Comparison of ENCODE assay signal across 13 mouse cellular contexts in genomic region chr16:8008966-8009365, GRCm38 (mm10).
DNase-seq lines count a peak whose midpoint lies in the region; ATAC-seq and TF ChIP-seq lines count a peak whose summit lies in the region.
"Had no signal": no experiment of that assay in that cellular context is flagged by ENCODE, and none has a peak within 500 bp of the region (broad histone marks: within the 10 kb centered on the region; RNA-seq: fewer than 3 reads in every experiment).

No protein-coding gene starts in this region.

- H3K9me3 ChIP-seq in embryonic facial prominence, embryonic 14.5 days (ENCODE audit: control insufficient read depth, low read length), result no peaks in the 10 kb centered on the region
- no peaks in the 10 kb centered on the region for H3K9me3 ChIP-seq in embryonic facial prominence, embryonic 10.5 days
- no peaks in the 10 kb centered on the region for H3K9me3 ChIP-seq in liver, postnatal 0 days (ENCODE audit: low read length)
- H3K9me3 ChIP-seq: hindbrain, embryonic 13.5 days; lung, embryonic 15.5 days had no signal

- no peak overlapping the region for H3K9ac ChIP-seq in embryonic facial prominence, embryonic 14.5 days (ENCODE audit: low read depth, low read length)
- no peak overlapping the region for H3K9ac ChIP-seq in liver, adult 2 months (ENCODE audit: low read depth, low read length)
- no peak overlapping the region for H3K9ac ChIP-seq in liver, postnatal 0 days (replicated peaks)
- H3K9ac ChIP-seq: hindbrain, embryonic 13.5 days; lung, embryonic 15.5 days had no signal

- intact Hi-C loops in heart, postnatal 36 days (cut with DNase I), result no loop called here

- H3K4me3 ChIP-seq in embryonic facial prominence, embryonic 14.5 days (ENCODE audit: low read depth, low read length), result no peak overlapping the region
- no peak overlapping the region for H3K4me3 ChIP-seq in embryonic facial prominence, embryonic 10.5 days
- no peak overlapping the region for H3K4me3 ChIP-seq in liver, adult 2 months (ENCODE audit: insufficient read depth, low read depth, low read length)
- no peak overlapping the region for H3K4me3 ChIP-seq in liver, postnatal 0 days (ENCODE audit: low read depth, low read length)
- H3K4me3 ChIP-seq: hindbrain, embryonic 13.5 days; lung, embryonic 15.5 days had no signal

- no peaks in the 10 kb centered on the region for H3K36me3 ChIP-seq in embryonic facial prominence, embryonic 14.5 days (ENCODE audit: control insufficient read depth, insufficient read depth, low read length)
- no peaks in the 10 kb centered on the region for H3K36me3 ChIP-seq in embryonic facial prominence, embryonic 10.5 days (replicated peaks)
- H3K36me3 ChIP-seq in liver, adult 2 months (ENCODE audit: control insufficient read depth, insufficient read depth, low read length), result no peaks in the 10 kb centered on the region
- H3K36me3 ChIP-seq in liver, postnatal 0 days (replicated peaks; ENCODE audit: insufficient read depth, low read length), result no peaks in the 10 kb centered on the region
- H3K36me3 ChIP-seq: hindbrain, embryonic 13.5 days; lung, embryonic 15.5 days had no signal

- H3K27ac ChIP-seq in embryonic facial prominence, embryonic 14.5 days (replicated peaks; ENCODE audit: low read depth, low read length), result no peak overlapping the region
- H3K27ac ChIP-seq in embryonic facial prominence, embryonic 10.5 days (replicated peaks), result no peak overlapping the region
- H3K27ac ChIP-seq in liver, adult 2 months (replicated peaks; ENCODE audit: insufficient read depth, low read depth, low read length), result no peak overlapping the region
- H3K27ac ChIP-seq in liver, postnatal 0 days (ENCODE audit: low read depth), result no peak overlapping the region
- H3K27ac ChIP-seq: hindbrain, embryonic 13.5 days; lung, embryonic 15.5 days had no signal

- H3K27me3 ChIP-seq in embryonic facial prominence, embryonic 14.5 days (replicated peaks; ENCODE audit: control insufficient read depth, insufficient read depth, low read length), result no peaks in the 10 kb centered on the region
- H3K27me3 ChIP-seq in embryonic facial prominence, embryonic 10.5 days (replicated peaks; ENCODE audit: low read depth, poor library complexity, severe bottlenecking), result no peaks in the 10 kb centered on the region
- H3K27me3 ChIP-seq in liver, adult 2 months (ENCODE audit: control insufficient read depth, insufficient read depth, low read length), result no peaks in the 10 kb centered on the region
- H3K27me3 ChIP-seq in liver, postnatal 0 days (ENCODE audit: insufficient read depth, low read length), result no peaks in the 10 kb centered on the region
- H3K27me3 ChIP-seq: hindbrain, embryonic 13.5 days; lung, embryonic 15.5 days had no signal

- DNase-seq in embryonic facial prominence, embryonic 14.5 days (ENCODE audit: low spot score), result peak; percentile 51
- DNase-seq in embryonic facial prominence, embryonic 10.5 days (ENCODE audit: low spot score), result no peak
- peak; percentile 25 for DNase-seq in liver, adult 2 months (ENCODE audit: extremely low read depth, low read depth, low spot score)
- no peak for DNase-seq in liver, postnatal 0 days
- DNase-seq in heart, postnatal 36 days, result peak; percentile 4 to 7
- DNase-seq in lung, postnatal 10 days, result peak; percentile 12
- no peak for DNase-seq in kidney, adult 9 months
- no peak for DNase-seq in spleen, postnatal 10 days (ENCODE audit: low spot score in 2 of 2)
- DNase-seq: cerebellum, adult 8-10 months; kidney, postnatal 14 days; thymus, postnatal 4 days had no signal

- no peak for TF ChIP-seq CTCF in liver, adult 2 months (IDR thresholded peaks at IDR 0.05; ENCODE audit: low read depth, low read length)
- TF ChIP-seq CTCF in liver, postnatal 0 days (IDR thresholded peaks at IDR 0.05; ENCODE audit: low read depth), result no peak

- no peaks in the 10 kb centered on the region for H3K79me2 ChIP-seq in liver, adult 2 months (ENCODE audit: control insufficient read depth, insufficient read depth, low read length)

- 0 out of 2 replicates have a peak, but pooled peaks have one; percentile 50 for ATAC-seq in embryonic facial prominence, embryonic 14.5 days (ENCODE audit: low read depth)
- ATAC-seq in liver, postnatal 0 days, result no peak

- TF ChIP-seq POLR2A in liver, adult 2 months (IDR thresholded peaks at IDR 0.05; ENCODE audit: extremely low read depth, insufficient read depth, low read length), result no peak

- no peak overlapping the region for H3K4me2 ChIP-seq in embryonic facial prominence, embryonic 14.5 days (ENCODE audit: low read depth, low read length)
- H3K4me2 ChIP-seq in liver, postnatal 0 days (ENCODE audit: low read depth, low read length), result no peak overlapping the region
- H3K4me2 ChIP-seq: hindbrain, embryonic 13.5 days; lung, embryonic 15.5 days had no signal

- H3K4me1 ChIP-seq in embryonic facial prominence, embryonic 14.5 days (ENCODE audit: control insufficient read depth, insufficient read depth, low read length), result no peaks in the 10 kb centered on the region
- no peaks in the 10 kb centered on the region for H3K4me1 ChIP-seq in embryonic facial prominence, embryonic 10.5 days
- H3K4me1 ChIP-seq in liver, adult 2 months (ENCODE audit: control insufficient read depth, insufficient read depth, low read length), result no peaks in the 10 kb centered on the region
- H3K4me1 ChIP-seq in liver, postnatal 0 days (ENCODE audit: insufficient read depth), result no peaks in the 10 kb centered on the region
- H3K4me1 ChIP-seq: hindbrain, embryonic 13.5 days; lung, embryonic 15.5 days had no signal

- TF ChIP-seq EP300 in liver, postnatal 0 days (IDR thresholded peaks at IDR 0.05; ENCODE audit: low read depth), result no peak

- 66% methylated on average over 3 of the region's 3 CpGs for WGBS in embryonic facial prominence, embryonic 14.5 days
- WGBS in embryonic facial prominence, embryonic 10.5 days, result 81% methylated on average over 3 of the region's 3 CpGs
- 15% methylated on average over 3 of the region's 3 CpGs for WGBS in liver, adult 2 months
- 22% methylated on average over 3 of the region's 3 CpGs for WGBS in liver, postnatal 0 days (ENCODE audit: insufficient replicate concordance)

Comparison
In these comparisons a context has a peak if more than half of its experiments do, and no peak if none do; other contexts are left out.
1. DNase-seq: peak in embryonic facial prominence, embryonic 14.5 days (single experiment), liver, adult 2 months (single experiment), heart, postnatal 36 days (2 of 2) and lung, postnatal 10 days (single experiment); none in embryonic facial prominence, embryonic 10.5 days (single experiment), liver, postnatal 0 days (single experiment), kidney, adult 9 months (single experiment) and spleen, postnatal 10 days (0 of 2).